Mouse (Mus musculus) myocyte (in vitro differentiated cells): ENCODE data around the gene Pgs1. TPM values are rescaled to one million over a fixed set of nuclear protein-coding genes. Genes with fewer than 3 reads are reported as not detected.

Source experiments
- H3K27me3 ChIP-seq: one replicate; pipeline ENCODE4 v1.6.1; 2011; ENCODE audit not compliant: control insufficient read depth, insufficient read depth, insufficient read length
- H3K36me3 ChIP-seq: one replicate; pipeline ENCODE4 v1.6.1; 2011; ENCODE audit not compliant: control insufficient read depth, insufficient read depth
- H3K4me2 ChIP-seq: one replicate; pipeline ENCODE4 v1.6.1; 2011; ENCODE audit warnings: low read depth, control low read depth
- H3K4me3 ChIP-seq: one replicate; pipeline ENCODE4 v1.5.1; 2011; ENCODE audit warnings: mild to moderate bottlenecking, control low read depth, moderate library complexity
- H3K79me2 ChIP-seq: one replicate; pipeline ENCODE4 v1.6.1; 2011; ENCODE audit not compliant: control insufficient read depth, insufficient read depth
- H3ac ChIP-seq: one replicate; pipeline ENCODE4 v1.6.1; 2011; ENCODE audit not compliant: control insufficient read depth, insufficient read length
- CEBPB ChIP-seq: IDR thresholded peaks from 2 replicates; pipeline ENCODE4 v1.6.1; 2011; ENCODE audit warnings: mild to moderate bottlenecking, moderate library complexity; ENCODE audit not compliant: poor library complexity, insufficient read depth, severe bottlenecking
- E2F4 ChIP-seq: IDR thresholded peaks from one replicate; pipeline ENCODE4 v1.6.1; 2011; ENCODE audit warnings: mild to moderate bottlenecking, control low read depth, moderate library complexity; ENCODE audit not compliant: insufficient read depth
- MAX ChIP-seq: IDR thresholded peaks from one replicate; pipeline ENCODE4 v1.6.1; 2011; ENCODE audit warnings: low read depth, mild to moderate bottlenecking, control low read depth
- MYOD1 ChIP-seq, 3 experiments: IDR thresholded peaks; one replicate each; pipeline ENCODE4 v1.6.1; 2011; ENCODE audit warnings: control low read depth in 2 of 3, low read depth in 2 of 3, mild to moderate bottlenecking in 2 of 3, moderate library complexity in 1 of 3; ENCODE audit not compliant: insufficient read length in 2 of 3, control insufficient read depth in 1 of 3
- MYOG ChIP-seq, 3 experiments: IDR thresholded peaks; one replicate each; pipeline ENCODE4 v1.6.1; 2011; ENCODE audit warnings: control low read depth in 2 of 3, low read depth in 2 of 3, mild to moderate bottlenecking in 2 of 3; ENCODE audit not compliant: insufficient read length in 2 of 3, control insufficient read depth in 1 of 3, insufficient read depth in 1 of 3
- POLR2A ChIP-seq: IDR thresholded peaks from one replicate; pipeline ENCODE4 v1.6.1; 2011; ENCODE audit warnings: low read depth, mild to moderate bottlenecking, control low read depth, moderate library complexity; ENCODE audit not compliant: insufficient read length
- POLR2AphosphoS2 ChIP-seq: IDR thresholded peaks from one replicate; pipeline ENCODE4 v1.6.1; 2011; ENCODE audit warnings: low read depth, control low read depth; ENCODE audit not compliant: insufficient read length
- REST ChIP-seq: IDR thresholded peaks from one replicate; pipeline ENCODE4 v1.6.1; 2011; ENCODE audit warnings: mild to moderate bottlenecking, control low read depth, moderate library complexity; ENCODE audit not compliant: insufficient read depth, insufficient read length
- SRF ChIP-seq: IDR thresholded peaks from one replicate; pipeline ENCODE4 v1.6.1; 2011; ENCODE audit warnings: low read depth; ENCODE audit not compliant: control insufficient read depth, insufficient read length
- TCF12 ChIP-seq: IDR thresholded peaks from one replicate; pipeline ENCODE4 v1.6.1; 2011; ENCODE audit warnings: mild to moderate bottlenecking, control low read depth; ENCODE audit not compliant: poor library complexity, insufficient read depth, severe bottlenecking
- TCF3 ChIP-seq: IDR thresholded peaks from one replicate; pipeline ENCODE4 v1.6.1; 2011; ENCODE audit warnings: low read depth, control low read depth; ENCODE audit not compliant: insufficient read length
- USF1 ChIP-seq: IDR thresholded peaks from one replicate; pipeline ENCODE4 v1.6.1; 2011; ENCODE audit warnings: low read depth, mild to moderate bottlenecking, control low read depth, moderate library complexity
- polyA plus RNA-seq: library from polyadenylated mRNA; unstranded; fragments of >200 nt; fragmentation: generic; extraction: Trizol; gene quantifications from one replicate; pipeline ENCODE4 v1.2.1, GENCODE M21; 2012; ENCODE audit warnings: missing spikeins

The Pgs1 gene
- polyA plus RNA-seq, 1 experiment: 61.6 TPM

DNA sequence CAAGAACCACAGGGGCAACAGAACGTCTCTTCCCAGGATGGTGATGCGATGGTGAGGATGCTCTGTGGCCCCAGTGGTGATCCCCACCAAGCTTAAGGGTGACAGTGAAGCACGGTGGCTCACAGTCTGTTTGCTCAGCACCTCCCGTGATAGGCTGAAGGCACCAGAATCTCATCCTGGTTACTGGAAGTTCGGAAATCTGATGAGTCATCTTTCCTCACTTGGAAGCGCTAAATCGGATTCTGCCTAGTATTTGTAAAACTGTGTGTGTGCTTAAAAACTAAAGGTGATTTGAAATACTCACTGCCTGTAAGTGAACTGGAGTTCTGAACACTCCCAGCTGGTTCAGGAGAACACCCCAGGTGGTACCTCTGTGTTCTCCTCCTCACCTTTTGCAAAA lies 2.3 kb upstream of the Pgs1 start:
- TF ChIP-seq SRF (no peak), REST (no peak), MYOD1 (IDR thresholded peaks at IDR 0.05; ENCODE audit: control insufficient read depth in 1 of 3, insufficient read length in 2 of 3, low read depth in 2 of 3) (no peak), MYOG (IDR thresholded peaks at IDR 0.05; ENCODE audit: control insufficient read depth in 1 of 3, insufficient read depth in 1 of 3, insufficient read length in 2 of 3, low read depth in 2 of 3) (no peak), POLR2AphosphoS2 (no peak), MAX (no peak), E2F4 (no peak), POLR2A (no peak), CEBPB (no peak), TCF12 (no peak), USF1 (no peak), TCF3 (no peak)
- Histone ChIP-seq H3K36me3 (no peaks in the 10 kb centered on the region), H3ac (no peak overlapping the region), H3K27me3 (no peaks in the 10 kb centered on the region), H3K4me3 (no peak overlapping the region), H3K4me2 (peak overlapping the region; percentile 26), H3K79me2 (peaks cover 17% of the 10 kb centered on the region)

- H3K36me3 ChIP-seq: no peaks in the 10 kb centered on the region
- H3K79me2 ChIP-seq: peaks cover 48% of the 10 kb centered on the region
- TF ChIP-seq E2F4 (no peak), MAX (no peak), TCF12 (no peak), TCF3 (no peak), CEBPB (no peak), POLR2A (no peak), REST (no peak), POLR2AphosphoS2 (no peak), SRF (no peak)
- peak overlapping the region; percentile 53 for H3K4me3 ChIP-seq
- H3K27me3 ChIP-seq: no peaks in the 10 kb centered on the region
- H3ac ChIP-seq: peak overlapping the region; percentile 80
- H3K4me2 ChIP-seq: peak overlapping the region; percentile 87
Observed at GRCm38 (mm10) chr11:117987032-117987451, 950 bp downstream of the Pgs1 start.

GRCm38 (mm10) chr11:117987968-117988367 lies 1.9 kb downstream of the Pgs1 start:
- Histone ChIP-seq H3K4me3 (peak overlapping the region; percentile 53), H3K4me2 (peak overlapping the region; percentile 87), H3ac (no peak overlapping the region), H3K27me3 (no peaks in the 10 kb centered on the region), H3K36me3 (no peaks in the 10 kb centered on the region), H3K79me2 (peaks cover 57% of the 10 kb centered on the region)
- no peak for TF ChIP-seq MYOG (IDR thresholded peaks at IDR 0.05; ENCODE audit: control insufficient read depth in 1 of 3, insufficient read depth in 1 of 3, insufficient read length in 2 of 3, low read depth in 2 of 3)
- no peak for TF ChIP-seq MAX
- TF ChIP-seq E2F4: no peak
- no peak for TF ChIP-seq TCF12
- peak; percentile 86 for TF ChIP-seq USF1

DNA sequence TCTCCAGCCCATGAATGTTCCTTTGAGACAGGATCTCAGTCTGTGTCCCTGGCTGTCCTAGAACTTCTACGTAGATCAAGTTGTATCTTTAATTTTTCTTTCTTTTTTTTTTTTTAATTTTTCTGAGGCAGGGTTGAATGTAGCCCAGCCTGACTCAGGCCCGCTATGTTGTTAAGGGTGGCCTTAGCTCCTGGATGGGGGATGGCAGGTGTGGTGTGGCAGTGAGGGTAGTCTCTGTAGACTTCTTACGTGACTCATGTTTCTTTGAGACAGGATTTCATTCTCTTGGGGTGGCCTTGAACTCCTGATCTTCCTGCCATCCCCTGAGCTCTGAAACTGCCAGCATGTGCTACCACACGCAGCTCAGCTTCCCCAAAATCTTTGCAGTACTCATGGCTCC lies 3.1 kb downstream of the Pgs1 start:
- H3K36me3 ChIP-seq: no peaks in the 10 kb centered on the region
- no peak for TF ChIP-seq REST
- no peak for TF ChIP-seq POLR2A
- TF ChIP-seq MYOD1 (IDR thresholded peaks at IDR 0.05; ENCODE audit: control insufficient read depth in 1 of 3, insufficient read length in 2 of 3, low read depth in 2 of 3): peak in 2 of 3 experiments; percentile 55 to 75
- H3ac ChIP-seq: no peak overlapping the region
- no peaks in the 10 kb centered on the region for H3K27me3 ChIP-seq
- peak overlapping the region; percentile 87 for H3K4me2 ChIP-seq
- H3K4me3 ChIP-seq: no peak overlapping the region
- H3K79me2 ChIP-seq: peaks cover 70% of the 10 kb centered on the region

GRCm38 (mm10) chr11:117989926-117990325 lies 3.8 kb downstream of the Pgs1 start:
- H3K4me3 ChIP-seq: no peak overlapping the region
- peaks cover 77% of the 10 kb centered on the region for H3K79me2 ChIP-seq
- peak overlapping the region; percentile 87 for H3K4me2 ChIP-seq
- TF ChIP-seq USF1: no peak
- no peak for TF ChIP-seq SRF
- TF ChIP-seq E2F4: no peak
- no peak for TF ChIP-seq CEBPB
- no peak for TF ChIP-seq TCF12
- no peak for TF ChIP-seq TCF3
- H3ac ChIP-seq: no peak overlapping the region
- H3K36me3 ChIP-seq: no peaks in the 10 kb centered on the region
- no peaks in the 10 kb centered on the region for H3K27me3 ChIP-seq
